Mouse (Mus musculus) bone marrow macrophage, adult 2 months (primary cell): ENCODE measurements around the gene Gm9945.

ENCODE experiments used
- CTCF ChIP-seq: IDR thresholded peaks from 2 replicates; pipeline ENCODE4 v1.5.1; 2012; ENCODE audit warnings: low read depth, mild to moderate bottlenecking, low read length, moderate library complexity
- POLR2A ChIP-seq: IDR thresholded peaks from 2 replicates; pipeline ENCODE4 v1.6.1; 2012; ENCODE audit warnings: mild to moderate bottlenecking, low read depth, low read length, borderline replicate concordance

GRCm38 (mm10) chr11:53491954-53492401 is 12.0 kb downstream of the Gm9945 start:
- no peak for TF ChIP-seq POLR2A
- TF ChIP-seq CTCF = no peak
